Mouse (Mus musculus) MEL-GATA-1-ER (cell line): ENCODE results near the gene Tnfrsf11a.
"Not testable (repeated sequence)": the region's sequence is repeated elsewhere in the genome, so short reads cannot be mapped to it uniquely, and the experiment has no call there.

Experiments
- DNase-seq: peaks from one replicate; pipeline ENCODE4 v3.0.0-alpha.2; 2012; ENCODE audit warnings: low read depth; ENCODE audit errors: extremely low read depth

The Tnfrsf11a gene

GRCm38 (mm10) chr1:105780457-105781364, at the start of gene Tnfrsf11a:
TSS of gene Tnfrsf11a (plus strand) at chr1:105780718.
- no peak for DNase-seq

- DNase-seq, result peak; percentile 14
Measured at GRCm38 (mm10) chr1:105735318-105735717, 45.2 kb upstream of the Tnfrsf11a start.

- no peak for DNase-seq
Measured at GRCm38 (mm10) chr1:105738334-105738733, 42.2 kb upstream of the Tnfrsf11a start.

- no peak for DNase-seq
Measured at GRCm38 (mm10) chr1:105739493-105739892, 41.0 kb upstream of the Tnfrsf11a start.

GRCm38 (mm10) chr1:105742481-105742880, 38.0 kb upstream of the Tnfrsf11a start:
- DNase-seq, result no peak

- DNase-seq, result no peak
Measured at GRCm38 (mm10) chr1:105746444-105746843, 34.1 kb upstream of the Tnfrsf11a start.

GRCm38 (mm10) chr1:105746858-105747596, 33.5 kb upstream of the Tnfrsf11a start:
- DNase-seq, result peak; percentile 53

- DNase-seq, result no peak
Measured at GRCm38 (mm10) chr1:105748091-105748799, 32.3 kb upstream of the Tnfrsf11a start.

- DNase-seq, result no peak
Measured at GRCm38 (mm10) chr1:105752196-105752595, 28.3 kb upstream of the Tnfrsf11a start.

GRCm38 (mm10) chr1:105752944-105753343, 27.6 kb upstream of the Tnfrsf11a start:
- no peak for DNase-seq

GRCm38 (mm10) chr1:105758798-105759197, 21.7 kb upstream of the Tnfrsf11a start:
- no peak for DNase-seq

- no peak for DNase-seq
Measured at GRCm38 (mm10) chr1:105759422-105760165, 20.9 kb upstream of the Tnfrsf11a start.

- DNase-seq, result no peak
Measured at GRCm38 (mm10) chr1:105765586-105765985, 14.9 kb upstream of the Tnfrsf11a start.

- DNase-seq, result not testable (repeated sequence)
Measured at GRCm38 (mm10) chr1:105766099-105766498, 14.4 kb upstream of the Tnfrsf11a start.

GRCm38 (mm10) chr1:105768397-105768796, 12.1 kb upstream of the Tnfrsf11a start:
- DNase-seq, result no peak

- no peak for DNase-seq
Measured at GRCm38 (mm10) chr1:105770685-105771084, 9.8 kb upstream of the Tnfrsf11a start.

GRCm38 (mm10) chr1:105776426-105776825, 4.1 kb upstream of the Tnfrsf11a start:
- DNase-seq, result no peak

GRCm38 (mm10) chr1:105780079-105780456, 450 bp upstream of the Tnfrsf11a start:
- DNase-seq, result no peak

- DNase-seq, result no peak
Measured at GRCm38 (mm10) chr1:105781391-105782146, 1.1 kb downstream of the Tnfrsf11a start.
